Mouse (Mus musculus) midbrain, embryonic 10.5 days (tissue): ENCODE results near the gene Esp4. TPM values are rescaled to one million over a fixed set of nuclear protein-coding genes. Genes with fewer than 3 reads are reported as not detected.
"Not testable (repeated sequence)": the region's sequence is repeated elsewhere in the genome, so short reads cannot be mapped to it uniquely, and the experiment has no call there.

Experiments used
- DNase-seq: peaks from one replicate; pipeline ENCODE4 v3.0.0-alpha.2; 2017; ENCODE audit warnings: low spot score
- H3K27ac ChIP-seq: fragments of 300-500 bp; sonication (generic); replicated peaks from 2 replicates; pipeline ENCODE4 v1.5.1; 2016; ENCODE audit warnings: mild to moderate bottlenecking
- H3K27me3 ChIP-seq: fragments of 300-500 bp; sonication (generic); 2 replicates; pipeline ENCODE4 v1.6.1; 2016; ENCODE audit warnings: low read depth, mild to moderate bottlenecking; ENCODE audit not compliant: poor library complexity, severe bottlenecking
- H3K36me3 ChIP-seq: fragments of 300-500 bp; sonication (generic); 2 replicates; pipeline ENCODE4 v1.6.1; 2016; ENCODE audit warnings: mild to moderate bottlenecking, moderate library complexity
- H3K4me1 ChIP-seq: fragments of 300-500 bp; sonication (generic); 2 replicates; pipeline ENCODE4 v1.6.1; 2016
- H3K4me3 ChIP-seq: fragments of 300-500 bp; sonication (generic); 2 replicates; pipeline ENCODE4 v1.5.1; 2016; ENCODE audit warnings: mild to moderate bottlenecking, moderate library complexity
- H3K9me3 ChIP-seq: fragments of 300-500 bp; sonication (generic); replicated peaks from 2 replicates; pipeline ENCODE4 v1.6.1; 2016; ENCODE audit warnings: mild to moderate bottlenecking
- WGBS: fragments of 180-500 bp; shearing (Covaris S2); methylation state at CpG from one replicate; pipeline ENCODE4 v1.1.7; 2016; 5-methylcytosine and 5-hydroxymethylcytosine counted together
- polyA plus RNA-seq: library from polyadenylated mRNA; unstranded; fragments of >200 nt; fragmentation: Nextera tagmentation; extraction: Ambion mirVana; gene quantifications from 2 replicates; pipeline ENCODE4 v1.2.1, GENCODE M21; 2016

Gene Esp4
- polyA plus RNA-seq: not detected in 2 replicates

- DNase-seq: no peak
- H3K4me1 ChIP-seq: 0 out of 2 replicates have a peak, but pooled peaks cover 3% of the 10 kb centered on the region
- H3K4me3 ChIP-seq: no peak within 1 kb of the TSS
- no peaks in the 10 kb centered on the region for H3K36me3 ChIP-seq
- H3K27ac ChIP-seq: no peak within 1 kb of the TSS
- H3K27me3 ChIP-seq: no peaks in the 10 kb centered on the region
- no peaks in the 10 kb centered on the region for H3K9me3 ChIP-seq
Observed at GRCm38 (mm10) chr17:40598294-40598693, at the start of gene Esp4. Esp4 (plus strand) TSS chr17:40598594.

- no peak overlapping the region for H3K4me3 ChIP-seq
- no peaks in the 10 kb centered on the region for H3K4me1 ChIP-seq
- WGBS: 77% methylated on average over 1 of the region's 1 CpGs
- no peaks in the 10 kb centered on the region for H3K36me3 ChIP-seq
- no peaks in the 10 kb centered on the region for H3K9me3 ChIP-seq
- H3K27me3 ChIP-seq: no peaks in the 10 kb centered on the region
- no peak overlapping the region for H3K27ac ChIP-seq
- no peak for DNase-seq
Observed at GRCm38 (mm10) chr17:40553470-40553869, 44.9 kb upstream of the Esp4 start.

GRCm38 (mm10) chr17:40561207-40561606, 37.2 kb upstream of the Esp4 start, which contains the start of gene Esp6:
Esp6 (plus strand) TSS chr17:40561507.
- H3K4me3 ChIP-seq: no peak within 1 kb of the TSS
- H3K27me3 ChIP-seq: no peaks in the 10 kb centered on the region
- WGBS: 86% methylated on average over 5 of the region's 5 CpGs
- no peak within 1 kb of the TSS for H3K27ac ChIP-seq
- H3K4me1 ChIP-seq: no peaks in the 10 kb centered on the region
- H3K36me3 ChIP-seq: no peaks in the 10 kb centered on the region
- DNase-seq: no peak
- no peaks in the 10 kb centered on the region for H3K9me3 ChIP-seq

- H3K4me1 ChIP-seq, H3K27me3 ChIP-seq, H3K9me3 ChIP-seq, H3K4me3 ChIP-seq, H3K36me3 ChIP-seq, DNase-seq, H3K27ac ChIP-seq: not testable (repeated sequence)
- WGBS: 39% methylated on average over 6 of the region's 6 CpGs
Observed at GRCm38 (mm10) chr17:40583906-40584305, 14.5 kb upstream of the Esp4 start.

GRCm38 (mm10) chr17:40591297-40591696, 7.1 kb upstream of the Esp4 start:
- H3K36me3 ChIP-seq: no peaks in the 10 kb centered on the region
- no peak overlapping the region for H3K4me3 ChIP-seq
- no peaks in the 10 kb centered on the region for H3K27me3 ChIP-seq
- H3K9me3 ChIP-seq: no peaks in the 10 kb centered on the region
- H3K4me1 ChIP-seq: 0 out of 2 replicates have a peak, but pooled peaks cover 3% of the 10 kb centered on the region
- DNase-seq: no peak
- no peak overlapping the region for H3K27ac ChIP-seq

GRCm38 (mm10) chr17:40631775-40632174, 33.4 kb downstream of the Esp4 start, which contains the start of gene Esp3:
Esp3 (plus strand) TSS chr17:40632075.
- not testable (repeated sequence) for DNase-seq, H3K27me3 ChIP-seq, H3K27ac ChIP-seq, H3K4me1 ChIP-seq, H3K9me3 ChIP-seq, H3K4me3 ChIP-seq, H3K36me3 ChIP-seq
- 93% methylated on average over 1 of the region's 1 CpGs for WGBS

Other genes with a start within 250 kb of the Esp4 start
- not detected in 2 replicates for gene Esp8, start 78.6 kb upstream of the Esp4 start, polyA plus RNA-seq
- not detected in 2 replicates for gene Esp6, start 37.1 kb upstream of the Esp4 start, polyA plus RNA-seq
- not detected in 2 replicates for gene Esp3, start 33.5 kb downstream of the Esp4 start, polyA plus RNA-seq
- not detected in 2 replicates for gene Esp1, start 128.5 kb downstream of the Esp4 start, polyA plus RNA-seq
- gene Crisp2, start 208.4 kb downstream of the Esp4 start, polyA plus RNA-seq: not detected in 2 replicates
- gene Rhag, start 212.5 kb downstream of the Esp4 start, polyA plus RNA-seq: 5.6 and 5.9 TPM in 2 replicates